22 mouse cellular contexts compared by ENCODE assay signal in genomic region chr3:49960581-49960980, GRCm38 (mm10).
DNase-seq lines count a peak whose midpoint lies in the region; ATAC-seq lines count a peak whose summit lies in the region.
"Had no signal": no experiment of that assay in that cellular context is flagged by ENCODE, and none has a peak within 500 bp of the region (broad histone marks: within the 10 kb centered on the region; RNA-seq: fewer than 3 reads in every experiment).

No protein-coding gene starts in this region.

- H3K4me3 ChIP-seq in forebrain, embryonic 15.5 days, result no peak overlapping the region
- H3K4me3 ChIP-seq in heart, embryonic 11.5 days (ENCODE audit: low read depth, low read length), result no peak overlapping the region
- H3K4me3 ChIP-seq: embryonic facial prominence, embryonic 10.5 days; embryonic facial prominence, embryonic 12.5 days; erythroblast, embryonic 14.5 days; forebrain, embryonic 13.5 days had no signal

- no peaks in the 10 kb centered on the region for H3K4me1 ChIP-seq in forebrain, embryonic 15.5 days
- no peaks in the 10 kb centered on the region for H3K4me1 ChIP-seq in heart, embryonic 11.5 days (ENCODE audit: control insufficient read depth, insufficient read depth, low read length)
- H3K4me1 ChIP-seq: embryonic facial prominence, embryonic 10.5 days; embryonic facial prominence, embryonic 12.5 days; forebrain, embryonic 13.5 days had no signal

- no peak overlapping the region for H3K27ac ChIP-seq in forebrain, embryonic 15.5 days (replicated peaks)
- no peak overlapping the region for H3K27ac ChIP-seq in heart, embryonic 11.5 days (ENCODE audit: low read depth, low read length)
- H3K27ac ChIP-seq: embryonic facial prominence, embryonic 10.5 days; embryonic facial prominence, embryonic 12.5 days; forebrain, embryonic 13.5 days had no signal

- WGBS in forebrain, embryonic 15.5 days, result 95% methylated on average over 2 of the region's 2 CpGs
- WGBS in heart, embryonic 11.5 days (ENCODE audit: insufficient replicate concordance), result 86% methylated on average over 2 of the region's 2 CpGs

- no peaks in the 10 kb centered on the region for H3K9me3 ChIP-seq in forebrain, embryonic 15.5 days
- H3K9me3 ChIP-seq in heart, embryonic 11.5 days (replicated peaks; ENCODE audit: control insufficient read depth, low read length), result no peaks in the 10 kb centered on the region
- H3K9me3 ChIP-seq: embryonic facial prominence, embryonic 10.5 days; embryonic facial prominence, embryonic 12.5 days; forebrain, embryonic 13.5 days; G1E had no signal

- H3K36me3 ChIP-seq in forebrain, embryonic 15.5 days, result no peaks in the 10 kb centered on the region
- no peaks in the 10 kb centered on the region for H3K36me3 ChIP-seq in heart, embryonic 11.5 days (ENCODE audit: control insufficient read depth, insufficient read depth, low read length)
- H3K36me3 ChIP-seq: embryonic facial prominence, embryonic 10.5 days; embryonic facial prominence, embryonic 12.5 days; G1E had no signal

- H3K27me3 ChIP-seq in forebrain, embryonic 15.5 days, result no peaks in the 10 kb centered on the region
- no peaks in the 10 kb centered on the region for H3K27me3 ChIP-seq in heart, embryonic 11.5 days (ENCODE audit: control insufficient read depth, insufficient read depth, low read length)
- H3K27me3 ChIP-seq: CH12.LX; embryonic facial prominence, embryonic 12.5 days; forebrain, embryonic 13.5 days had no signal

- no peak overlapping the region for H3K4me2 ChIP-seq in forebrain, embryonic 15.5 days (replicated peaks)
- H3K4me2 ChIP-seq in heart, embryonic 11.5 days, result no peak overlapping the region
- H3K4me2 ChIP-seq: embryonic facial prominence, embryonic 12.5 days; forebrain, embryonic 13.5 days had no signal

- DNase-seq in 3134 (ENCODE audit: extremely low read depth, insufficient read length, low spot score) (peak; percentile 27), NIH3T3 (ENCODE audit: low read depth) (peak; percentile 80)
- DNase-seq in fibroblast of lung, adult 2 months (ENCODE audit: low read depth), result peak; percentile 66
- DNase-seq: adrenal gland, adult 2 months; adrenal gland, postnatal 10 days; adrenal gland, postnatal 25 days; B cell, adult 2 months; cerebellum, adult 11 months; cerebellum, adult 2 months; cerebellum, adult 9-10 months; cerebellum, postnatal 10 days; cerebellum, postnatal 25 days had no signal

- no peak for ATAC-seq in forebrain, embryonic 15.5 days (replicated peaks)
- ATAC-seq in heart, embryonic 11.5 days (replicated peaks; ENCODE audit: insufficient number of reproducible peaks, low FRiP score, low TSS enrichment), result no peak
- ATAC-seq: CD4-positive, CD25-positive, alpha-beta regulatory T cell, adult 4 months; forebrain, embryonic 13.5 days; forebrain, embryonic 16.5 days had no signal

- H3K9ac ChIP-seq in forebrain, embryonic 15.5 days (replicated peaks), result no peak overlapping the region
- H3K9ac ChIP-seq in heart, embryonic 11.5 days (ENCODE audit: low read depth, low read length), result no peak overlapping the region
- H3K9ac ChIP-seq: embryonic facial prominence, embryonic 12.5 days; forebrain, embryonic 13.5 days had no signal

Comparison
In these comparisons a context has a peak if more than half of its experiments do, and no peak if none do; other contexts are left out.
1. DNase-seq: peak in every context shown above with its lines; median percentile 80 in NIH3T3; 66 in fibroblast of lung, adult 2 months; 27 in 3134.